Mouse (Mus musculus) neural tube, embryonic 14.5 days (tissue): ENCODE measurements around the gene Aspscr1. TPM values are rescaled to one million over a fixed set of nuclear protein-coding genes. Genes with fewer than 3 reads are reported as not detected.
A peak's percentile ranks its signal among the peaks of the same experiment; 100 is the strongest.

ENCODE experiments used
- ATAC-seq: fragments of 200-750 bp; cut with Nextera tagmentation; 2 replicates; pipeline ENCODE4 v1.8.0; 2017; ENCODE audit warnings: low read depth, mild to moderate bottlenecking, moderate TSS enrichment, moderate library complexity
- H3K27ac ChIP-seq: fragments of 300-500 bp; sonication (generic); 2 replicates; pipeline ENCODE4 v1.5.1; 2014; ENCODE audit warnings: low read depth, mild to moderate bottlenecking, control low read depth, low read length, moderate library complexity, mixed read lengths
- H3K27me3 ChIP-seq: fragments of 300-500 bp; sonication (generic); 2 replicates; pipeline ENCODE4 v1.6.1; 2014; ENCODE audit warnings: low read length; ENCODE audit not compliant: control insufficient read depth, insufficient read depth
- H3K36me3 ChIP-seq: fragments of 300-500 bp; sonication (generic); 2 replicates; pipeline ENCODE4 v1.6.1; 2014; ENCODE audit warnings: low read length, mixed read lengths; ENCODE audit not compliant: control insufficient read depth, insufficient read depth
- H3K4me1 ChIP-seq: fragments of 300-500 bp; sonication (generic); 2 replicates; pipeline ENCODE4 v1.6.1; 2014; ENCODE audit warnings: low read length; ENCODE audit not compliant: control insufficient read depth, insufficient read depth
- H3K4me2 ChIP-seq: fragments of 300-500 bp; sonication (generic); 2 replicates; pipeline ENCODE4 v1.6.1; 2014; ENCODE audit warnings: mild to moderate bottlenecking, low read depth, low read length, control low read depth
- H3K4me3 ChIP-seq: fragments of 300-500 bp; sonication (generic); 2 replicates; pipeline ENCODE4 v1.5.1; 2014; ENCODE audit warnings: low read depth, low read length, control low read depth, mixed read lengths
- H3K9ac ChIP-seq: fragments of 300-500 bp; sonication (generic); replicated peaks from 2 replicates; pipeline ENCODE4 v1.6.1; 2014; ENCODE audit warnings: low read depth, mild to moderate bottlenecking, control low read depth, low read length, mixed read lengths
- H3K9me3 ChIP-seq: fragments of 300-500 bp; sonication (generic); 2 replicates; pipeline ENCODE4 v1.6.1; 2016; ENCODE audit warnings: low read length; ENCODE audit not compliant: control insufficient read depth
- WGBS: fragments of 180-500 bp; shearing (Covaris S2); extraction: QIAGEN DNeasy Blood & Tissue Kit; methylation state at CpG from one replicate; pipeline ENCODE4 v1.1.7; 2014; 5-methylcytosine and 5-hydroxymethylcytosine counted together
- polyA plus RNA-seq: library from polyadenylated mRNA; unstranded; fragments of >200 nt; fragmentation: Nextera tagmentation; extraction: Ambion mirVana; gene quantifications from 2 replicates; pipeline ENCODE4 v1.2.1, GENCODE M21; 2014

Gene Aspscr1
- polyA plus RNA-seq, 1 experiment from 2014 or later = 137 TPM

DNA sequence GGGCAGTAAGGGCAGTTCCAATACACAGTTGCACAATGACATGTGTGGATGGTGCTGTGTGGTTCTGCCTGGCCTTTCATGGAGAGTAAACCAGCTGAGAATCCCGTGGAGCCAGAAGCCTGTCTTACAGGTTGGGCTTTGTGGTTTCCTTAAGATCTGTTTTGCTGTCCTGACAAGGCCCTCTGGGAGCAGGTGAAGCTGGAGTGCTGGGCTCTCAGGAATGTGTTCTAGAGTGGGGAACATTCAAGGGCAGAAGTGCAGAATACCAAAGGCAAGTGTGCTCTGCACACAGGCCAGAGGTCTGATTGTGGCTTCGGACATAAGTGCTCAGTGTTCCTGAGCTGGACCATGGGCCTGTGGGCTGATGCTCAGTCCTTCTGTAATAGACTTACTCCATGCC is 11.9 kb downstream of the Aspscr1 start:
- no peaks in the 10 kb centered on the region for H3K9me3 ChIP-seq
- no peak overlapping the region for H3K4me3 ChIP-seq
- no peaks in the 10 kb centered on the region for H3K27me3 ChIP-seq
- no peak overlapping the region for H3K9ac ChIP-seq
- no peaks in the 10 kb centered on the region for H3K4me1 ChIP-seq
- no peak overlapping the region for H3K27ac ChIP-seq
- peaks cover 42% of the 10 kb centered on the region for H3K36me3 ChIP-seq
- WGBS = 96% methylated on average over 2 of the region's 2 CpGs
- no peak overlapping the region for H3K4me2 ChIP-seq
- no peak for ATAC-seq

- Histone ChIP-seq H3K4me2 (no peak overlapping the region), H3K9ac (no peak overlapping the region), H3K9me3 (no peaks in the 10 kb centered on the region), H3K4me1 (no peaks in the 10 kb centered on the region), H3K4me3 (no peak overlapping the region), H3K36me3 (peaks cover 34% of the 10 kb centered on the region), H3K27ac (no peak overlapping the region), H3K27me3 (no peaks in the 10 kb centered on the region)
- 77% methylated on average over 20 of the region's 20 CpGs for WGBS
- no peak for ATAC-seq
These were observed 14.0 kb downstream of the Aspscr1 start for GRCm38 (mm10) chr11:120686650-120687272.

DNA sequence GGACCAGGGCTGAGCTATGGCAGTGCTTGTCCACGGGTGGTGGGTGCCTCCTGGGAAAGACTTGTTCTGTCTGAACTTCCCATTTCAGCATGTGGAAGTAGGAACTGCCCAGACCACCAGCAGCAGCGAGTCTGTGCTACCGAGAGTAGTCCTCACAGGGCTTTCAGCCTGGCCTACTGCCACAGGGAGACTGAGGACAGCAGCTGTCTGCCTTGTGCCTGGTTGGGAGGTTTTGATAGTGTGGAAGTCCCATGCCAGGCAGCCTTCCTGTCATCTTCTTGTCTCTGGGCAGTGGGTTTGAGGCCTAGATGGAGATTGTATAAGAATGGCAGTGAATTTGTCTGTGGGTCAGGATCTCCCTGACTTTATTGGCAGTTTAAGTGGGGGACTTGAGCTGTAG is 16.6 kb downstream of the Aspscr1 start:
- Histone ChIP-seq H3K36me3 (peaks cover 31% of the 10 kb centered on the region), H3K4me3 (no peak overlapping the region), H3K27me3 (no peaks in the 10 kb centered on the region), H3K4me2 (no peak overlapping the region), H3K4me1 (no peaks in the 10 kb centered on the region), H3K9ac (no peak overlapping the region), H3K9me3 (no peaks in the 10 kb centered on the region), H3K27ac (no peak overlapping the region)
- WGBS = 84% methylated on average over 3 of the region's 3 CpGs
- no peak for ATAC-seq

GRCm38 (mm10) chr11:120692471-120693011 is 19.8 kb downstream of the Aspscr1 start:
- ATAC-seq = no peak
- H3K4me3 ChIP-seq = no peak overlapping the region
- 91% methylated on average over 4 of the region's 4 CpGs for WGBS
- no peaks in the 10 kb centered on the region for H3K4me1 ChIP-seq
- no peaks in the 10 kb centered on the region for H3K9me3 ChIP-seq
- peaks cover 21% of the 10 kb centered on the region for H3K36me3 ChIP-seq
- H3K27me3 ChIP-seq = no peaks in the 10 kb centered on the region
- no peak overlapping the region for H3K4me2 ChIP-seq
- H3K27ac ChIP-seq = no peak overlapping the region
- H3K9ac ChIP-seq = no peak overlapping the region

DNA sequence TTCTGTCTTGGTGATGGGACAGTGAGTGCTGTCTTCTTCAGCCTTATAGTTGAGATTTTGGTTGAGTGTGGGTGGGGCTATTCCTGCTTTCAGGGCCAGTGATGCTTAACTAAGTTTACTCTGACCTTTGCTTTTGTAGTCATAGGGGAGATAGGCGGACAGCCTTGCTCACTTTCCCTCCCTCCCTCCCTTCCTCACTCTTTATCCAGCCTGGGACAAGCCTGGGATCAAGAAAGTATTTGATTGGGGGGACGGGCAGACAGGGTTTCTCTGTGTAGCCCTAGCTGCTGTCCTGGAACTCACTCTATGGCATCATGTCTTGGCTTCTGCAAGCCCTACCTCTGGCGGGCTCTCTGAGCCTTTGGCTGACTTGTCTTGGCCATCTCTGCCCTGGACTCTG is 20.7 kb downstream of the Aspscr1 start:
- Histone ChIP-seq H3K9me3 (no peaks in the 10 kb centered on the region), H3K4me3 (no peak overlapping the region), H3K27me3 (no peaks in the 10 kb centered on the region), H3K4me1 (no peaks in the 10 kb centered on the region), H3K27ac (no peak overlapping the region), H3K36me3 (peaks cover 15% of the 10 kb centered on the region), H3K4me2 (no peak overlapping the region), H3K9ac (no peak overlapping the region)
- ATAC-seq = no peak
- 54% methylated on average over 3 of the region's 3 CpGs for WGBS

DNA sequence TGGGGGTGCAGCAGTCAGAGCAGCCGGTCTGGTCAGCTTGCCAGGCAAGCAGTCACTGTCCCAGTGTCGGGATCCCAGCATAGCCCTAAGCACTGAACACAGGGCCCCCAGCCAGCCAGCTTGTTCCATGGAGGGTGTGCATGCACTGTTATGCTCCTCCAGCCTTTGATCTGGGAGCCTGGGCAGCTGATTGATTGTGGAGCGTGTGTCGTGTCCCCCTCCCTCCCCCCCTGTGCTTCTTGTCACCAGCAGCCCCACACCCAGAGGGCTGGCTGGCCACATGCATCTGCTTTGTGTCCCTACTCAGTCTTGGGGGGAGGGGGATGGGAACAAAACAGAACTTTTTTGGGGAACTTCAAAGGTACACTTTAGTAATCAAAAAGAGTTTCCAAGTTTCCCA is 22.4 kb downstream of the Aspscr1 start:
- Histone ChIP-seq H3K27me3 (no peaks in the 10 kb centered on the region), H3K4me2 (no peak overlapping the region), H3K36me3 (peaks cover 4% of the 10 kb centered on the region; the same call in 1 of the 2 replicates), H3K4me3 (no peak overlapping the region), H3K9ac (0 out of 2 replicates have a peak overlapping the region, but pooled peaks have one; percentile 11), H3K27ac (no peak overlapping the region), H3K4me1 (no peaks in the 10 kb centered on the region), H3K9me3 (no peaks in the 10 kb centered on the region)
- ATAC-seq = peak; percentile 82; the same call in 1 of the 2 replicates
- WGBS = 2% methylated on average over 4 of the region's 4 CpGs

DNA sequence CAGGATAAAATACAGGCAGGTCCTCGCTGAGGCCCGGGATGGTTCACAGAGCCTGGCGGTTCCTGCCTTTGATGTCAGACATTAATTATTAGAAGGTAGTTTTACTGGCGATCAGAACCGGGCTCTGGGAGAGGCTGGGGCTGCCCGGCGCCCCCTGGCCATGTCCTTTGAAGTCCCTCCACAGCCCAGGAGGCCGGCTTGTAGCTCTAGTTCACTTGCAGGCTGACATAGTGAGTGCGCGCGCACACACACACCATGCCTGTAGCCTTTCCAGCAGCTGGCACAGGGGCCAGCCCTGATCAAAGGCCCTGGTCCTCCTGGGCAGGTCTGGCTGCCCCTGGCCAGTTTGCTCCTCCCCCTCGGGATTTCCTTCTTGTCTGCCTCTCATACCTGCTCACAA is 22.9 kb downstream of the Aspscr1 start:
- Histone ChIP-seq H3K4me1 (no peaks in the 10 kb centered on the region), H3K4me2 (no peak overlapping the region), H3K27ac (0 out of 2 replicates have a peak overlapping the region, but pooled peaks have one; percentile 12), H3K36me3 (peaks cover 4% of the 10 kb centered on the region; the same call in 1 of the 2 replicates), H3K9ac (no peak overlapping the region), H3K27me3 (no peaks in the 10 kb centered on the region), H3K4me3 (no peak overlapping the region), H3K9me3 (no peaks in the 10 kb centered on the region)
- WGBS = 15% methylated on average over 12 of the region's 12 CpGs
- no peak for ATAC-seq

- H3K36me3 ChIP-seq = peaks cover 4% of the 10 kb centered on the region; the same call in 1 of the 2 replicates
- H3K4me2 ChIP-seq = no peak overlapping the region
- H3K27ac ChIP-seq = no peak overlapping the region
- no peaks in the 10 kb centered on the region for H3K27me3 ChIP-seq
- 91% methylated on average over 6 of the region's 6 CpGs for WGBS
- H3K4me1 ChIP-seq = no peaks in the 10 kb centered on the region
- no peak for ATAC-seq
- no peak overlapping the region for H3K4me3 ChIP-seq
- H3K9ac ChIP-seq = no peak overlapping the region
- no peaks in the 10 kb centered on the region for H3K9me3 ChIP-seq
These were observed 23.8 kb downstream of the Aspscr1 start for GRCm38 (mm10) chr11:120696568-120696967.

DNA sequence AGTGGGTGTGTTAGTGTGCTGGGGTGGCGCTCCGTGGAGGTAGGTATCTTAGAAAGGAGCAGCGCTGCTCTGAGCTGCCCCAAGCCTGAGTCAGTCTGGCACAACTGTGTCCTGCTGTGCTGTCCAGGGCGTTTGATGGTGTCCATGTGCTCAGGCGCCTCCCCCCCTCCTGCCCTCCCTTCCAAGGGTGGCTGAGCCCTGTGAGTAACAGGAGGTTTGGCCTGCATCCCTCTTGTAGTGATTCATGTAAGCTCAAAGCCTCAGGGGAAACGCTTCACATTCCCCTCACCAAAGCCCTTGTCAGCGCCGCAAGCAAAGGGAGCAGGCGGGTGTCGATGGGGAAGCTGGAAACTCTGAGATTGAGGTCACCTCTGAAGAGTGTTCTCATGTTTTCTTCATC is 25.0 kb downstream of the Aspscr1 start:
- Histone ChIP-seq H3K4me3 (no peak overlapping the region), H3K4me1 (no peaks in the 10 kb centered on the region), H3K9me3 (no peaks in the 10 kb centered on the region), H3K27me3 (no peaks in the 10 kb centered on the region), H3K4me2 (no peak overlapping the region), H3K36me3 (peaks cover 4% of the 10 kb centered on the region; the same call in 1 of the 2 replicates), H3K27ac (no peak overlapping the region), H3K9ac (no peak overlapping the region)
- ATAC-seq = no peak
- WGBS = 70% methylated on average over 10 of the region's 10 CpGs
